In genomic region chrX:53270063-53270432, GRCm38 (mm10) we compare ENCODE assay signal across 8 mouse cellular contexts. TPM values are rescaled to one million over a fixed set of nuclear protein-coding genes. Genes with fewer than 3 reads are reported as not detected.
DNase-seq lines count a peak whose midpoint lies in the region; ATAC-seq and TF ChIP-seq lines count a peak whose summit lies in the region.

No protein-coding gene starts in this region.

- no peaks in the 10 kb centered on the region for H3K27me3 ChIP-seq in heart, embryonic 13.5 days (replicated peaks)
- no peaks in the 10 kb centered on the region; a peak in 1 of 4 replicates for H3K27me3 ChIP-seq in MEL (ENCODE audit: control insufficient read depth in 1 of 2, insufficient read depth in 2 of 2, low read length in 2 of 2)
- no peaks in the 10 kb centered on the region for H3K27me3 ChIP-seq in hindbrain, embryonic 10.5 days (ENCODE audit: insufficient read depth, poor library complexity, severe bottlenecking)
- H3K27me3 ChIP-seq in megakaryocyte, embryonic 14.5 days (replicated peaks) = peaks cover 14% of the 10 kb centered on the region

- no peak for TF ChIP-seq EP300 in MEL (IDR thresholded peaks at IDR 0.05; ENCODE audit: low read depth in 1 of 2, low read length in 2 of 2)

- TF ChIP-seq CTCF in MEL (IDR thresholded peaks at IDR 0.05 in 2 of 3, conservative IDR thresholded peaks at IDR 0.05 in 1 of 3; ENCODE audit: control insufficient read depth in 1 of 3, insufficient read depth in 1 of 3, low read depth in 2 of 3, low read length in 3 of 3, poor library complexity in 1 of 3, severe bottlenecking in 1 of 3) = no peak

- peaks cover 4% of the 10 kb centered on the region; the same call in 1 of the 2 replicates for H3K79me2 ChIP-seq in MEL (ENCODE audit: control insufficient read depth, insufficient read depth, low read length, poor library complexity)

- 14% methylated on average over 10 of the region's 10 CpGs for WGBS in heart, embryonic 13.5 days
- WGBS in hindbrain, embryonic 10.5 days = 14% methylated on average over 10 of the region's 10 CpGs

- peak overlapping the region; percentile 69 for H3K4me3 ChIP-seq in heart, embryonic 13.5 days
- peak overlapping the region; percentile 56 to 77 for H3K4me3 ChIP-seq in MEL (ENCODE audit: control insufficient read depth in 1 of 2, insufficient read depth in 1 of 2, low read depth in 2 of 2, low read length in 2 of 2)
- H3K4me3 ChIP-seq in hindbrain, embryonic 10.5 days = peak overlapping the region; percentile 62
- H3K4me3 ChIP-seq in megakaryocyte, embryonic 14.5 days (replicated peaks) = peak overlapping the region; percentile 94

- no peak for DNase-seq in heart, postnatal 36 days
- no peak for DNase-seq in MEL (ENCODE audit: low read depth, low spot score)
- DNase-seq in hindbrain, embryonic 10.5 days (ENCODE audit: low spot score) = no peak
- no peak for DNase-seq in T-cell, adult 2 months (ENCODE audit: low spot score)
- no peak for DNase-seq in gastrocnemius, postnatal 4 days (ENCODE audit: low spot score in 2 of 2)
- no peak for DNase-seq in ovary, postnatal 14 days (ENCODE audit: low spot score)

- H3K4me1 ChIP-seq in heart, embryonic 13.5 days = peaks cover 27% of the 10 kb centered on the region
- peaks cover 0 to 8% of the 10 kb centered on the region in 2 experiments; a peak in 1 of 4 replicates for H3K4me1 ChIP-seq in MEL (ENCODE audit: control insufficient read depth in 1 of 2, insufficient read depth in 2 of 2, low read length in 2 of 2)
- peaks cover 16% of the 10 kb centered on the region for H3K4me1 ChIP-seq in hindbrain, embryonic 10.5 days (replicated peaks)
- H3K4me1 ChIP-seq in megakaryocyte, embryonic 14.5 days = peaks cover 16% of the 10 kb centered on the region

- intact Hi-C loops in heart, postnatal 36 days (cut with DNase I) = no loop called here

- peak overlapping the region; percentile 85 for H3K4me2 ChIP-seq in heart, embryonic 13.5 days

- no peaks in the 10 kb centered on the region for H3K36me3 ChIP-seq in heart, embryonic 13.5 days
- no peaks in the 10 kb centered on the region for H3K36me3 ChIP-seq in MEL (ENCODE audit: control insufficient read depth in 1 of 2, insufficient read depth in 2 of 2, low read length in 2 of 2)
- H3K36me3 ChIP-seq in hindbrain, embryonic 10.5 days = no peaks in the 10 kb centered on the region
- H3K36me3 ChIP-seq in megakaryocyte, embryonic 14.5 days (replicated peaks; ENCODE audit: low read length) = no peaks in the 10 kb centered on the region

- no peaks in the 10 kb centered on the region for H3K9me3 ChIP-seq in heart, embryonic 13.5 days
- H3K9me3 ChIP-seq in MEL (replicated peaks; ENCODE audit: insufficient read depth, low read length) = no peaks in the 10 kb centered on the region
- H3K9me3 ChIP-seq in hindbrain, embryonic 10.5 days = no peaks in the 10 kb centered on the region
- H3K9me3 ChIP-seq in megakaryocyte, embryonic 14.5 days = no peaks in the 10 kb centered on the region

- no peak overlapping the region; the same call in 1 of the 2 replicates for H3K27ac ChIP-seq in heart, embryonic 13.5 days (replicated peaks)
- H3K27ac ChIP-seq in MEL (ENCODE audit: control insufficient read depth, low read depth, low read length) = peak overlapping the region; percentile 63
- peak overlapping the region; percentile 89 for H3K27ac ChIP-seq in hindbrain, embryonic 10.5 days

- ATAC-seq in heart, embryonic 13.5 days (ENCODE audit: extremely low read depth, insufficient number of reproducible peaks, low FRiP score, low TSS enrichment) = no peak

- TF ChIP-seq RAD21 in MEL (IDR thresholded peaks at IDR 0.05; ENCODE audit: low read depth, low read length) = no peak

- 0 out of 2 replicates have a peak overlapping the region, but pooled peaks have one; percentile 33 for H3K9ac ChIP-seq in heart, embryonic 13.5 days
- H3K9ac ChIP-seq in MEL (ENCODE audit: control insufficient read depth, low read depth, low read length, poor library complexity, severe bottlenecking) = peak overlapping the region; percentile 72

- no peak for TF ChIP-seq POLR2A in MEL (IDR thresholded peaks at IDR 0.05; ENCODE audit: control insufficient read depth in 1 of 2, insufficient read depth in 1 of 2, low read depth in 1 of 2, low read length in 2 of 2, poor library complexity in 1 of 2)

TF ChIP-seq in MEL, 35 proteins besides CTCF, POLR2A, EP300 and RAD21:
- TF ChIP-seq HCFC1 (IDR thresholded peaks at IDR 0.05; ENCODE audit: low read depth, low read length) = no peak
- no peak for TF ChIP-seq GABPA (IDR thresholded peaks at IDR 0.05; ENCODE audit: low read depth, low read length)
- TF ChIP-seq MYB (IDR thresholded peaks at IDR 0.05; ENCODE audit: low read depth, low read length) = 0 out of 2 replicates have a peak, but pooled peaks have one; percentile 31
- 0 out of 2 replicates have a peak, but pooled peaks have one; percentile 20 for TF ChIP-seq MYC (IDR thresholded peaks at IDR 0.05; ENCODE audit: low read depth, low read length)

RNA-seq across cellular contexts. Expression of gene Fam122b, which starts 0.4 kb away (rescaled TPM):
- 21.1 and 23.8 TPM in 2 replicates for polyA plus RNA-seq in heart, embryonic 13.5 days (2015; fragmentation: Nextera tagmentation; extraction: Ambion mirVana)
- 1 to 10 TPM; 2.5 to 3.5 TPM for total RNA-seq in heart, postnatal 36 days (2021)
- 2.2 and 2.6 TPM in 2 replicates for total RNA-seq in MEL (2012; rRNA removed)
- polyA plus RNA-seq in MEL (2012; ENCODE audit: insufficient read depth in 1 of 2, insufficient read length in 2 of 2, low read depth in 1 of 2, low replicate concordance in 2 of 2, missing spikeins in 1 of 2) = 1 to 10 TPM in 1 of 2 experiments, not detected in 1; 9.9 TPM
- 4.4 and 6.2 TPM in 2 replicates for polyA plus RNA-seq in hindbrain, embryonic 10.5 days (2016; fragmentation: Nextera tagmentation; extraction: Ambion mirVana)
- polyA plus RNA-seq in megakaryocyte, embryonic 14.5 days (2012; ENCODE audit: insufficient read depth, low replicate concordance) = 1.2 TPM in 1 of 2 replicates, not detected in the other
- total RNA-seq in gastrocnemius, postnatal 4 days (2021) = 10 to 100 TPM; 15.6 to 24.5 TPM

RNA-seq across cellular contexts. Expression of gene Fam122c, which starts 3.2 kb away (rescaled TPM):
- polyA plus RNA-seq in heart, embryonic 13.5 days (2015; fragmentation: Nextera tagmentation; extraction: Ambion mirVana) = not detected in 2 replicates
- not detected for total RNA-seq in heart, postnatal 36 days (2021)
- total RNA-seq in MEL (2012; rRNA removed) = not detected in 2 replicates
- polyA plus RNA-seq in MEL (2012; ENCODE audit: insufficient read depth in 1 of 2, insufficient read length in 2 of 2, low read depth in 1 of 2, low replicate concordance in 2 of 2, missing spikeins in 1 of 2) = not detected
- polyA plus RNA-seq in hindbrain, embryonic 10.5 days (2016; fragmentation: Nextera tagmentation; extraction: Ambion mirVana) = not detected in 2 replicates
- polyA plus RNA-seq in megakaryocyte, embryonic 14.5 days (2012; ENCODE audit: insufficient read depth, low replicate concordance) = not detected in 2 replicates
- total RNA-seq in gastrocnemius, postnatal 4 days (2021) = not detected

RNA-seq across cellular contexts. Expression of gene Plac1, which starts 30.1 kb away (rescaled TPM):
- polyA plus RNA-seq in heart, embryonic 13.5 days (2015; fragmentation: Nextera tagmentation; extraction: Ambion mirVana) = 7.6 and 8.0 TPM in 2 replicates
- not detected for total RNA-seq in heart, postnatal 36 days (2021)
- total RNA-seq in MEL (2012; rRNA removed) = not detected in 2 replicates
- not detected for polyA plus RNA-seq in MEL (2012; ENCODE audit: insufficient read depth in 1 of 2, insufficient read length in 2 of 2, low read depth in 1 of 2, low replicate concordance in 2 of 2, missing spikeins in 1 of 2)
- polyA plus RNA-seq in hindbrain, embryonic 10.5 days (2016; fragmentation: Nextera tagmentation; extraction: Ambion mirVana) = 2.3 and 3.7 TPM in 2 replicates
- polyA plus RNA-seq in megakaryocyte, embryonic 14.5 days (2012; ENCODE audit: insufficient read depth, low replicate concordance) = not detected in 2 replicates
- 1 to 10 TPM; 1.1 to 1.4 TPM for total RNA-seq in gastrocnemius, postnatal 4 days (2021)
